Mouse (Mus musculus) MEL (cell line): ENCODE measurements around the gene Zbtb18. TPM values are rescaled to one million over a fixed set of nuclear protein-coding genes. Genes with fewer than 3 reads are reported as not detected.
A peak's percentile ranks its signal among the peaks of the same experiment; 100 is the strongest.

Experiments
- DNase-seq: peaks from one replicate; pipeline ENCODE4 v3.0.0; 2011; ENCODE audit warnings: low read depth, low spot score
- H3K27ac ChIP-seq: 2 replicates; pipeline ENCODE4 v1.5.1; 2012; ENCODE audit warnings: low read depth, mild to moderate bottlenecking, control low read depth, low read length, moderate library complexity; ENCODE audit not compliant: control insufficient read depth
- H3K27me3 ChIP-seq, 2 experiments: fragments of 150-350 bp in 1 of 2; sonication (generic) in 1 of 2; 2 replicates each; pipeline ENCODE4 v1.6.1; 2012; ENCODE audit warnings: low read length in 2 of 2, mild to moderate bottlenecking in 2 of 2, improper control_type of control experiment in 1 of 2, moderate library complexity in 1 of 2; ENCODE audit not compliant: insufficient read depth in 2 of 2, control insufficient read depth in 1 of 2
- H3K36me3 ChIP-seq, 2 experiments: 2 replicates each; pipeline ENCODE4 v1.6.1; 2012 to 2014; ENCODE audit warnings: low read length in 2 of 2, improper control_type of control experiment in 1 of 2, inconsistent platforms in 1 of 2, mild to moderate bottlenecking in 1 of 2; ENCODE audit not compliant: insufficient read depth in 2 of 2, control insufficient read depth in 1 of 2
- H3K4me1 ChIP-seq, 2 experiments: fragments of 150-350 bp in 1 of 2; sonication (generic) in 1 of 2; 2 replicates each; pipeline ENCODE4 v1.6.1; 2012; ENCODE audit warnings: low read length in 2 of 2, improper control_type of control experiment in 1 of 2, mild to moderate bottlenecking in 1 of 2; ENCODE audit not compliant: insufficient read depth in 2 of 2, control insufficient read depth in 1 of 2
- H3K4me3 ChIP-seq, 2 experiments: fragments of 150-350 bp in 1 of 2; sonication (generic) in 1 of 2; 2 replicates each; pipeline ENCODE4 v1.5.1; 2012; ENCODE audit warnings: low read depth in 2 of 2, low read length in 2 of 2, mild to moderate bottlenecking in 2 of 2, moderate library complexity in 2 of 2, control low read depth in 1 of 2, improper control_type of control experiment in 1 of 2; ENCODE audit not compliant: control insufficient read depth in 1 of 2, insufficient read depth in 1 of 2
- H3K79me2 ChIP-seq: 2 replicates; pipeline ENCODE4 v1.6.1; 2012; ENCODE audit warnings: mild to moderate bottlenecking, low read length, moderate library complexity; ENCODE audit not compliant: control insufficient read depth, poor library complexity, insufficient read depth
- H3K9ac ChIP-seq: 2 replicates; pipeline ENCODE4 v1.6.1; 2012; ENCODE audit warnings: low read depth, mild to moderate bottlenecking, control low read depth, low read length, moderate library complexity; ENCODE audit not compliant: control insufficient read depth, poor library complexity, severe bottlenecking
- H3K9me3 ChIP-seq: fragments of 150-350 bp; sonication (generic); replicated peaks from 2 replicates; pipeline ENCODE4 v1.6.1; 2012; ENCODE audit warnings: mild to moderate bottlenecking, low read length, improper control_type of control experiment, moderate library complexity; ENCODE audit not compliant: insufficient read depth
- CHD1 ChIP-seq: IDR thresholded peaks from 2 replicates; pipeline ENCODE4 v1.6.1; 2012; ENCODE audit warnings: low read depth, mild to moderate bottlenecking, inconsistent platforms, low read length, improper control_type of control experiment
- E2F4 ChIP-seq: IDR thresholded peaks from 2 replicates; pipeline ENCODE4 v1.6.1; 2011; ENCODE audit warnings: low read depth, low read length, improper control_type of control experiment, borderline replicate concordance
- ELF1 ChIP-seq: IDR thresholded peaks from 2 replicates; pipeline ENCODE4 v1.6.1; 2014; ENCODE audit warnings: low read depth, mild to moderate bottlenecking, inconsistent platforms, low read length, improper control_type of control experiment, moderate library complexity
- EP300 ChIP-seq, 2 experiments: IDR thresholded peaks; 2 replicates each; pipeline ENCODE4 v1.6.1; 2011; ENCODE audit warnings: improper control_type of control experiment in 2 of 2, low read length in 2 of 2, low read depth in 1 of 2, mild to moderate bottlenecking in 1 of 2
- JUND ChIP-seq: IDR thresholded peaks from 2 replicates; pipeline ENCODE4 v1.6.1; 2011; ENCODE audit warnings: low read depth, mild to moderate bottlenecking, improper control_type of control experiment, low read length
- MAZ ChIP-seq: IDR thresholded peaks from 2 replicates; pipeline ENCODE4 v1.6.1; 2012; ENCODE audit warnings: low read depth, mild to moderate bottlenecking, inconsistent platforms, low read length, improper control_type of control experiment
- MEF2A ChIP-seq: IDR thresholded peaks from 2 replicates; pipeline ENCODE4 v1.6.1; 2014; ENCODE audit warnings: low read depth, mild to moderate bottlenecking, inconsistent platforms, low read length, improper control_type of control experiment; ENCODE audit not compliant: poor library complexity, insufficient replicate concordance, severe bottlenecking; ENCODE audit errors: extremely low read depth
- MXI1 ChIP-seq: IDR thresholded peaks from 2 replicates; pipeline ENCODE4 v1.6.1; 2011; ENCODE audit warnings: mild to moderate bottlenecking, low read depth, low read length, improper control_type of control experiment
- NRF1 ChIP-seq: IDR thresholded peaks from 2 replicates; pipeline ENCODE4 v1.6.1; 2014; ENCODE audit warnings: low read depth, mild to moderate bottlenecking, inconsistent platforms, low read length, improper control_type of control experiment, moderate library complexity; ENCODE audit not compliant: poor library complexity, insufficient read depth, severe bottlenecking
- POLR2AphosphoS5 ChIP-seq: IDR thresholded peaks from 2 replicates; pipeline ENCODE4 v1.6.1; 2012; ENCODE audit warnings: low read depth, borderline replicate concordance, mild to moderate bottlenecking, inconsistent platforms, low read length, moderate library complexity, mixed read lengths
- RCOR1 ChIP-seq: IDR thresholded peaks from 2 replicates; pipeline ENCODE4 v1.6.1; 2012; ENCODE audit warnings: low read depth, mild to moderate bottlenecking, inconsistent platforms, low read length, improper control_type of control experiment
- TAL1 ChIP-seq: IDR thresholded peaks from 2 replicates; pipeline ENCODE4 v1.6.1; 2012; ENCODE audit warnings: mild to moderate bottlenecking, inconsistent platforms, low read length, moderate library complexity, mixed read lengths
- TBP ChIP-seq: IDR thresholded peaks from 2 replicates; pipeline ENCODE4 v1.8.0; 2011; ENCODE audit warnings: low read depth, low read length, improper control_type of control experiment
- UBTF ChIP-seq: IDR thresholded peaks from 2 replicates; pipeline ENCODE4 v1.6.1; 2012; ENCODE audit warnings: low read depth, mild to moderate bottlenecking, inconsistent platforms, low read length, improper control_type of control experiment, moderate library complexity, borderline replicate concordance; ENCODE audit not compliant: insufficient read depth
- USF1 ChIP-seq: IDR thresholded peaks from 2 replicates; pipeline ENCODE4 v1.6.1; 2014; ENCODE audit warnings: low read depth, mild to moderate bottlenecking, inconsistent platforms, low read length, improper control_type of control experiment, moderate library complexity
- ZC3H11A ChIP-seq: IDR thresholded peaks from 2 replicates; pipeline ENCODE4 v1.6.1; 2012; ENCODE audit warnings: low read depth, mild to moderate bottlenecking, inconsistent platforms, low read length, improper control_type of control experiment
- ZMIZ1 ChIP-seq: IDR thresholded peaks from 2 replicates; pipeline ENCODE4 v1.6.1; 2012; ENCODE audit warnings: low read depth, mild to moderate bottlenecking, inconsistent platforms, low read length, improper control_type of control experiment, moderate library complexity
- ZNF384 ChIP-seq: IDR thresholded peaks from 2 replicates; pipeline ENCODE4 v1.6.1; 2012; ENCODE audit warnings: low read depth, mild to moderate bottlenecking, inconsistent platforms, low read length, improper control_type of control experiment
- polyA plus RNA-seq, 2 experiments: library from polyadenylated mRNA; stranded (reverse) in 1 of 2; unstranded in 1 of 2; fragments of >175 nt in 1 of 2; fragments of >200 nt in 1 of 2; gene quantifications; 2 replicates each; pipeline versions ENCODE4 v1.2.1 to v1.2.4; 2012; ENCODE audit warnings: low replicate concordance in 2 of 2, low read depth in 1 of 2; ENCODE audit not compliant: insufficient read length in 2 of 2, insufficient read depth in 1 of 2, missing spikeins in 1 of 2
- total RNA-seq: library from RNA; depleted of rRNA; stranded (reverse); fragments of 300-350 nt; gene quantifications from 2 replicates; pipeline ENCODE4 v1.2.3, GENCODE M21; 2012

The Zbtb18 gene
- total and polyA plus RNA-seq, 3 experiments: 15.6 to 23.8 TPM; not detected in 1

DNA sequence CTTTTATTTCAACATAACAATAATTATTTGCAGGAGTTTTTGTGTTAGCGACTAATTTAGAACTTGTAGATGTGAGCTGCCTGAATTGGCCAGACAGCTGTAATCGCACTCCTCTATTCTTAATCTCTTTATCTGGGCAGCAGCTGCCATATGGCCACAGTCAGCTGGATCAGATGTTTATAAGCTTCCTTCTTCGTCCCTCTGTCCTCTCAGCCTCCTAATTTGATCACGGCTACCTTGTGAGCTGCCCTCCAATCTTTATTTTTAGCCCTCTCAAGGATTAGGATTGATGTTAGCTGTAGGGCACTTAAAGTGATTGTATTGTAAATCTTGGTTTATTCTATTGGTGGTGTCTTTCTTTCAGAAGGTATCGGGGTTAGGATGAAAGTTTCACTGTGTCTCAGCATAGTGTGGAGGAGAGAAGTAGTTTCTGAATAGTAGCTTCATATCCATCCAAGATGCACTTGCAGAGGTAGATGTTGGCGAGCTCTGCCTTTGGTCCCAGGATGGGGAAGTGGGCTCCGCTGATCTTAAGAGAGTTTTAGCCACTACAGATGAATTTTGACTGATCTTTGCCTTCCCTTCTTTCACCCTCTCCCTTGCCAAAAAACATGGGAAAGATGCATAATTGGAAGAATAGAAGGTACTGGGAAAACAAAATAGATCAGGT, 3.4 kb downstream of the Zbtb18 start (continued):
- TF ChIP-seq ZMIZ1: no peak
- TF ChIP-seq MXI1: no peak
- no peak for TF ChIP-seq NRF1
- no peak for TF ChIP-seq UBTF
- TF ChIP-seq ELF1: no peak
- TF ChIP-seq MEF2A: no peak
- TF ChIP-seq POLR2AphosphoS5: no peak
- TF ChIP-seq ZC3H11A: no peak
- TF ChIP-seq TAL1: peak; percentile 32; the same call in 1 of the 2 replicates
- TF ChIP-seq EP300 (IDR thresholded peaks at IDR 0.05; ENCODE audit: low read depth in 1 of 2, low read length in 2 of 2): peak; percentile 13 to 26; a peak in 2 of 4 replicates
- TF ChIP-seq E2F4: no peak
- no peak for TF ChIP-seq CHD1
- TF ChIP-seq JUND: no peak
- no peak for TF ChIP-seq TBP
- no peak for TF ChIP-seq USF1
- TF ChIP-seq RCOR1: no peak
- TF ChIP-seq, all 39 proteins: peak for 6

DNA sequence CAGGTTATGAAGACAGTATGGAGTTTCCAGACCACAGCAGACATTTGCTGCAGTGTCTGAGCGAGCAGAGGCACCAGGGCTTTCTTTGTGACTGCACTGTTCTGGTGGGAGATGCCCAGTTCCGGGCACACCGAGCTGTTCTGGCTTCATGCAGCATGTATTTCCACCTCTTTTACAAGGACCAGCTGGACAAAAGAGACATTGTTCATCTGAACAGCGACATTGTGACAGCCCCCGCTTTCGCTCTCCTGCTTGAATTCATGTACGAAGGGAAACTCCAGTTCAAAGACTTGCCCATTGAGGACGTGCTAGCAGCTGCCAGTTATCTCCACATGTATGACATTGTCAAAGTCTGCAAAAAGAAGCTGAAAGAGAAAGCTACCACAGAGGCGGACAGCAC, 4.9 kb downstream of the Zbtb18 start:
- Histone ChIP-seq H3K9ac (no peak overlapping the region), H3K4me3 (no peak overlapping the region), H3K9me3 (no peaks in the 10 kb centered on the region), H3K27me3 (no peaks in the 10 kb centered on the region), H3K4me1 (peaks cover 6 to 21% of the 10 kb centered on the region in 2 experiments), H3K27ac (no peak overlapping the region), H3K36me3 (peaks cover 4 to 25% of the 10 kb centered on the region in 2 experiments; a peak in 3 of 4 replicates), H3K79me2 (peaks cover 23% of the 10 kb centered on the region)
- DNase-seq: no peak
- TF ChIP-seq MAZ (no peak), EP300 (IDR thresholded peaks at IDR 0.05; ENCODE audit: low read depth in 1 of 2, low read length in 2 of 2) (no peak), ZMIZ1 (no peak), ZNF384 (no peak), MEF2A (no peak)
